Mouse (Mus musculus) kidney, embryonic 14.5 days (tissue): ENCODE measurements around the gene Popdc2. TPM values are rescaled to one million over a fixed set of nuclear protein-coding genes. Genes with fewer than 3 reads are reported as not detected.

Source experiments
- ATAC-seq: fragments of 200-750 bp; cut with Nextera tagmentation; 2 replicates; pipeline ENCODE4 v1.8.0; 2017; ENCODE audit warnings: moderate number of reproducible peaks, mild to moderate bottlenecking, moderate TSS enrichment, moderate library complexity; ENCODE audit not compliant: low FRiP score, low TSS enrichment
- H3K27ac ChIP-seq: fragments of 300-500 bp; sonication (generic); 2 replicates; pipeline ENCODE4 v1.5.1; 2014; ENCODE audit warnings: low read depth, mild to moderate bottlenecking, low read length, moderate library complexity, mixed read lengths
- H3K27me3 ChIP-seq: fragments of 300-500 bp; sonication (generic); 2 replicates; pipeline ENCODE4 v1.6.1; 2014; ENCODE audit warnings: mild to moderate bottlenecking, low read length; ENCODE audit not compliant: control insufficient read depth, insufficient read depth
- H3K36me3 ChIP-seq: fragments of 300-500 bp; sonication (generic); 2 replicates; pipeline ENCODE4 v1.6.1; 2014; ENCODE audit warnings: low read length, mixed read lengths; ENCODE audit not compliant: control insufficient read depth, insufficient read depth
- H3K4me1 ChIP-seq: fragments of 300-500 bp; sonication (generic); 2 replicates; pipeline ENCODE4 v1.6.1; 2014; ENCODE audit warnings: low read length, mixed read lengths; ENCODE audit not compliant: control insufficient read depth, insufficient read depth
- H3K4me2 ChIP-seq: fragments of 300-500 bp; sonication (generic); replicated peaks from 2 replicates; pipeline ENCODE4 v1.6.1; 2014; ENCODE audit warnings: low read depth, mild to moderate bottlenecking, low read length
- H3K4me3 ChIP-seq: fragments of 300-500 bp; sonication (generic); 2 replicates; pipeline ENCODE4 v1.5.1; 2014; ENCODE audit warnings: mild to moderate bottlenecking, low read length
- H3K9ac ChIP-seq: fragments of 300-500 bp; sonication (generic); 2 replicates; pipeline ENCODE4 v1.6.1; 2014; ENCODE audit warnings: low read depth, mild to moderate bottlenecking, low read length, moderate library complexity
- H3K9me3 ChIP-seq: fragments of 300-500 bp; sonication (generic); 2 replicates; pipeline ENCODE4 v1.6.1; 2016; ENCODE audit warnings: low read length; ENCODE audit not compliant: control insufficient read depth
- WGBS: fragments of 180-500 bp; shearing (Covaris S2); extraction: QIAGEN DNeasy Blood & Tissue Kit; methylation state at CpG from one replicate; pipeline ENCODE4 v1.1.7; 2014; 5-methylcytosine and 5-hydroxymethylcytosine counted together
- polyA plus RNA-seq: library from polyadenylated mRNA; unstranded; fragments of >200 nt; fragmentation: Nextera tagmentation; extraction: Ambion mirVana; gene quantifications from 2 replicates; pipeline ENCODE4 v1.2.1, GENCODE M21; 2014

Gene Popdc2
- polyA plus RNA-seq, 1 experiment from 2014 or later, result 0.35 TPM

DNA sequence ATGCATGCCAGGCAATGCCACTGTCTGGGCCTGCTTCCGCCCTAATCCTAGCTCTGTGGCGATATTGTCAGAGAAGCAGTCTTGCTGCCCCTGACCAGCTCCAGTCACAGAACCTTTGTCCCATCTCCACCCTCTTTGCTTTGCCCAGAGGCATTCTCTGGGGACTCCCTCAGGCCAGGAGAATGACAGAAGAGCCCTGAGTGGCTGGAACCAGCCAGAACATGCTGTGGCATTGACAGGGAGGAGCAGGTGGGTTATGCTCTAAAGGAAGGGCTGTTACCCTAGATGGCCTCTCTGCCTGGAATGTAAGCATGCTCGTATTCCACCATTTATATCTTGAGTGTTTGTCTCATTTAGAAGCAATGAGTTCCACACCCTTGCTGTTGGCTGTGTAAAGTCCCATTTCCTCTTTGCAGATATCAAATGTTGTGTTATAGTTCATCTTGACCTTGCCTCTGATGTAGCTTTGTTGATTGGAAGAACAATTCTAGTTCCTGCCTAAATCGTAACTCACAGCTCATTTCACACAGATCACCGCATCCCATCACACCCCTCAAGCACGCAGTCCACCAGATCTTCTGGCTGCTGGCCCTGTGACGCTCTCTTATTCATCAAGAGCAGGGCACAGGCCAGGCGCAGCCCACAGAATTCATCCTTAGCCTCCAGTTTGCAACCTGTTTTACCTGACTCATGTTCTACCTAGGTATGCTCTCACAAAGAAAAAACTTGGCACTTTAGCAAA, 8.8 kb downstream of the Popdc2 start:
- H3K9me3 ChIP-seq, result no peaks in the 10 kb centered on the region
- 67% methylated on average over 8 of the region's 8 CpGs for WGBS
- H3K4me1 ChIP-seq, result no peaks in the 10 kb centered on the region
- no peak overlapping the region for H3K9ac ChIP-seq
- H3K4me3 ChIP-seq, result no peak overlapping the region
- no peak for ATAC-seq
- H3K27ac ChIP-seq, result no peak overlapping the region
- H3K4me2 ChIP-seq, result no peak overlapping the region
- no peaks in the 10 kb centered on the region for H3K36me3 ChIP-seq
- no peaks in the 10 kb centered on the region for H3K27me3 ChIP-seq

DNA sequence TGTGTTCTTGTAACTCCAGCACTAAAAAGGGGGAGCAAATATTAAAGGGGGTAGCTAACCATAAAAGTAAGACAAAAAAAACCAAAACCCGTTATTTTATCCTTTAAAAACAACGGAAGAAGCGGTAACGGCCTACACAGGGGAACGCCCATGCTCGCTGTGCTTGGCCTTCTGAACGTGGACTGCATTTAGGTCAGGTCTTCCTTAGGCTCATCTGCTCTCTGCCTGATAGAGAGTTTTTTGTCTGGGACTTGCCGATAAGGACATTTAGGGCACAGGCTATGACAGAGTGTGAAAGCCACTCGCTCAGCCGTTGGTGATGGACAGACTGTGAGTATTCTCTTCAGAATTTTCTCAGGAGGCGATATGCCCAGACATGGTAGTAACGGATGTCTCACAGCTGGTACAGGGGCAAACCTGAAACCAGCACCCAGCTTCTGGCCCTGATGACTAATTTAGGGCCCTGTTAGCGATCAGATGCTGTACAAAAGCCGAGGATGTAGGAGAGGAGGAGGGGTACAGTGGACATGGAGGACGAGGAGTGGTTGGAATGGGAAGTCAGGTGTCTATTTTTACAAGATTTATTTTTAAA, 9.8 kb downstream of the Popdc2 start:
- WGBS, result 81% methylated on average over 15 of the region's 15 CpGs
- no peaks in the 10 kb centered on the region for H3K36me3 ChIP-seq
- no peak overlapping the region for H3K4me3 ChIP-seq
- H3K27ac ChIP-seq, result no peak overlapping the region
- no peaks in the 10 kb centered on the region for H3K4me1 ChIP-seq
- no peaks in the 10 kb centered on the region for H3K27me3 ChIP-seq
- no peak overlapping the region for H3K4me2 ChIP-seq
- no peak overlapping the region for H3K9ac ChIP-seq
- H3K9me3 ChIP-seq, result no peaks in the 10 kb centered on the region
- ATAC-seq, result no peak

DNA sequence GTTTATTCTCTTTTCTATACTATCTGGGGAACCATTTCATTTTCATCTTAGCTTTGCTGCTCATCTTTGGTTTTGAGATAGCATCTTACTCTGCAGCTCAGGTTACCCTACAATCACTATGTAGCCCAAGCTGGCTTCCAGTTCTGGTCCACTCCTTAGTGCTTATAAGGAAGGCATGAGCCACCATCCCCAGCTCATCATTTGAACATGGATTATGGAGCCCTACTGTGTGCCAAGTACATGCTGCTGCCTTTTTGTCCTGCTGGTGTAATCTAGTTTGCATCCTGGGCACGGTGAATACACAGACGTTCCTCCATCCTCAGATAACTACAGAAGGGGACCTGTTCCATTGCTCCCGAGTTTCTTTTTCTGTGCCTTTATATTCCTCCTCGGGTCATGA, 10.9 kb downstream of the Popdc2 start:
- 95% methylated on average over 4 of the region's 4 CpGs for WGBS
- H3K27ac ChIP-seq, result no peak overlapping the region
- ATAC-seq, result no peak
- no peaks in the 10 kb centered on the region for H3K36me3 ChIP-seq
- no peaks in the 10 kb centered on the region for H3K27me3 ChIP-seq
- H3K4me2 ChIP-seq, result no peak overlapping the region
- H3K9me3 ChIP-seq, result no peaks in the 10 kb centered on the region
- H3K9ac ChIP-seq, result no peak overlapping the region
- H3K4me1 ChIP-seq, result no peaks in the 10 kb centered on the region
- H3K4me3 ChIP-seq, result no peak overlapping the region

DNA sequence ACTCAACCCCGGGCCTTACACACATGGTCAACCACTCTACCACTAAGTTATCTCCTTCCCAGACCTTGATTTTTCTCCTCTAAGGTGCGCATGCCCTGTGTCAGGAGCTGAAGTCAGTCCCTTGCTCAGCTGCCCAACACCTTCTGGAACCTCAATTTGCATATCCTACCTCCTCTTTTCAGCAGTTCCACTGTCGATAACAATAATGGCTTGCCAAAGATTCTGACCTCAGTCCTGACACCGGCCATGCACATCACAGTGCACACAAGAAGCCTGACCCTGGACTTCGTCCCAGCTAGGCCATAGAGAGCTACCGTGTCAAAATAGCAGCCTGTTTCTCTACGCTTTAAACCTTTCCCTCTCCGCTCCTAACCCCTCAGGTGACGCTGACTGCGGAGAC, 11.4 kb downstream of the Popdc2 start:
- no peak for ATAC-seq
- Histone ChIP-seq H3K4me3 (no peak overlapping the region), H3K4me1 (no peaks in the 10 kb centered on the region), H3K4me2 (no peak overlapping the region), H3K36me3 (no peaks in the 10 kb centered on the region), H3K9ac (no peak overlapping the region), H3K27ac (no peak overlapping the region), H3K27me3 (no peaks in the 10 kb centered on the region), H3K9me3 (no peaks in the 10 kb centered on the region)
- WGBS, result 83% methylated on average over 10 of the region's 10 CpGs

DNA sequence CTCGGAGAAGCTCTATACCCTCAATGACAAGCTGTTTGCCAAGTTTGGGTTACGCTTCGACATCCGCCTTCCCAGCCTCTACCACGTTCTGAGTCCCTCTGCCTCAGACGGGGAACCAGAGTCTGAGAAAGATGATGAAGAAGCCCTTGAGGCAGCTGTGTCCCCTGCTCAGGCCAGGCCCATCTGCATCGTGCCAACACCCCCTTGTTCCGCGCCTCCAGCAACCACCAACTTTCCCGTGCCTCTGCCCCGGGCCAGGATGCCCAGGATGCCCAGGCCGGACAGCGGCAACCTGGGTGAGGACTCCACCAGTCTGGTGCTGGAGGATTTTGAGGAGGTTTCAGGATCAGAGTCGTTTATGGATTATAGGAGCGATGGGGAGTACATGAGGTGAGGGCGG, 11.9 kb downstream of the Popdc2 start:
- no peak overlapping the region for H3K27ac ChIP-seq
- 93% methylated on average over 16 of the region's 16 CpGs for WGBS
- H3K9ac ChIP-seq, result no peak overlapping the region
- no peak overlapping the region for H3K4me2 ChIP-seq
- no peaks in the 10 kb centered on the region for H3K9me3 ChIP-seq
- no peaks in the 10 kb centered on the region for H3K4me1 ChIP-seq
- H3K4me3 ChIP-seq, result no peak overlapping the region
- no peak for ATAC-seq
- no peaks in the 10 kb centered on the region for H3K27me3 ChIP-seq
- no peaks in the 10 kb centered on the region for H3K36me3 ChIP-seq

DNA sequence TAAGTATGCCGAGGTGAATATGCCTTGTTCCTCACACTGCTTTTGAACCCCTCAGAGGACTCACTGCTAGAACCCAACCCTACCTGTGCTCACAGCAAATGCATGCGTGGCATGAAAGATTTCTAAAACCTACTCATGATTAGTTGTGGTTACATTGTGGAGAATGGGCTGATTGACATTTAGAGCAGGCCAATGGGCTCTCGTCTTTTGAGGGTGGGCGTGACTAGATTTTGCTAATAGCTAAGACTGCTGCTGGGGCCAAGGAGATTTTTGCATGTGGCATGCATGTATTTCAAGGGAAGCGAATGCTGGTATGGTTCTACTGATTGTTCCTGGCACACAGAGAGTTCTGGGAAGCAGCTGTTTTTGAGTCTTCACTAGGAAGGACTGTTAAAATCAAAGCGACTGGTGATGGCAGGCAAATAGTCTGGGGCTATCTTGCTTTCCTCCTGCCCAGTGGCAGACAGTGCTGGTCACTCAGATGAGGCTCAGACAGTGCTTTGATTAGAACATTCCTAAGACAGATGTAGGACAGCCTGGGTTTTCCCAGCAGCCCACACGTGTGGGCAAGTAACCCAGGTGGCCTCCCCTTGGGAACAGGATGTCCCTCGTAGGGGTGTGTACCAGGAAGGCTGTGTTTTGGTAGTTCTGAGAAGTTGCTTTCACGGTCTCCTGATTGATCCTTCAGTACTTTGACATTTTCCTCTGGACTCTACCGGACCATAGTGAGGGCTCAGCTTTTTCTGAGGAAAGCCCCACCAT, 12.6 kb downstream of the Popdc2 start:
- no peak overlapping the region for H3K4me2 ChIP-seq
- H3K9me3 ChIP-seq, result no peaks in the 10 kb centered on the region
- H3K4me1 ChIP-seq, result no peaks in the 10 kb centered on the region
- 79% methylated on average over 10 of the region's 10 CpGs for WGBS
- no peak overlapping the region for H3K9ac ChIP-seq
- H3K27me3 ChIP-seq, result no peaks in the 10 kb centered on the region
- no peak for ATAC-seq
- no peak overlapping the region for H3K4me3 ChIP-seq
- H3K36me3 ChIP-seq, result no peaks in the 10 kb centered on the region
- no peak overlapping the region for H3K27ac ChIP-seq

DNA sequence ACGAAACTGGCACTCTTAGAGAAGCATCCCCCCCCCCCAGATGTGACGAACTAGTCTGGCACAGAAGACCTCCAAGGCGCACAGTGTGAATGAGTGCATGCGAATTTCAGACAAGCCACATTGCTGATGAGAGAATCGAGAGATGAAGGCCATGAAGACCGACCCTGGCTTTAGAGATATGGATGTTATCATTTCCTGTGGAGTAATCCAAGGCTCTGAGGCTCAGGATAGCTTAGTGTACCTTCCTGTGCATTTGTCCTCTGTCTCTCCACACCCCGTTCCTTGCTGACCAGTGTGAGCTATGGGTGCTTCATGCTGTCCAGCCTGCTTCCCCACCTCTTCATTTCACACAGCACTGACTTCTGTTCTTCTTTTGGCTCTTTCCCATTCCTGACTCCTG, 13.2 kb downstream of the Popdc2 start:
- no peak overlapping the region for H3K9ac ChIP-seq
- no peak for ATAC-seq
- WGBS, result 80% methylated on average over 7 of the region's 7 CpGs
- no peak overlapping the region for H3K4me2 ChIP-seq
- H3K9me3 ChIP-seq, result no peaks in the 10 kb centered on the region
- H3K4me1 ChIP-seq, result no peaks in the 10 kb centered on the region
- no peaks in the 10 kb centered on the region for H3K36me3 ChIP-seq
- no peak overlapping the region for H3K4me3 ChIP-seq
- no peaks in the 10 kb centered on the region for H3K27me3 ChIP-seq
- H3K27ac ChIP-seq, result no peak overlapping the region

DNA sequence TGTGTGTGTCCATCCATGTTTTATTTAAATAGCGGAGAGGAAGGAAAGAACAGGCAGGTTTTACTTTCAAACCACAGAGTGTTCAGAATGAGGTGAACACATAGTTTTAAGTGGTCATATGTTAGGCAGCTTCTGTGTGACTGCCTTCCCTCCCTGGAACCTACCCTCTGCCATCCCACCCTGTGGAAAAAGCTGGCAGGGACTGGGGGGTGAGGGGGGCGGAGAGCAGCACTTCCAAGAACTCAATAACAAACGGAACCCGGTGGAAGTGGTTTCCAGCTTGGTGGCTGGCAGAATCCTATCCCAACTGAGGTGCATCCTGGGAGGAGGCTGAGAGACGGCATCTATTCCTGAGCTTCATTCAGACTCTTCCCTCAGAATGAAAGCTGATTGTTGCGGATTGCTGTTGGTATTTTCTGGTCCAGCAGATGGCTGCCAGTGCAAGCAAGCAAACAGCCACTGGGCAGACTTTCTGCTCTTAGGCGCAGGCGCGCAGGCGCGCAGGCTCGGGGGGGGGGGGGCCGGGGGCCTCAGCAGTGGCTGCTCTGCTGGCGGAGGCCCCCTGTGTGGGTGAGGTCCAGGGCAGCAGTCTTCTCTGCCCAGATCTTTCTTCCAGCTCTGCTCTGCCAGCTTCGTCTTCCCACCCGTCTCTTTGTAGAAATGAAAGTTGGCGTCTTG, 14.3 kb downstream of the Popdc2 start:
- H3K36me3 ChIP-seq, result no peaks in the 10 kb centered on the region
- ATAC-seq, result peak; percentile 76
- no peaks in the 10 kb centered on the region for H3K4me1 ChIP-seq

More for the DNA sequence above, 14.3 kb downstream of the Popdc2 start:
- WGBS, result 43% methylated on average over 16 of the region's 17 CpGs
- peak overlapping the region; percentile 42 for H3K4me2 ChIP-seq
- H3K27ac ChIP-seq, result no peak overlapping the region
- H3K27me3 ChIP-seq, result no peaks in the 10 kb centered on the region
- peak overlapping the region; percentile 22 for H3K4me3 ChIP-seq
- peak overlapping the region; percentile 49 for H3K9ac ChIP-seq
- no peaks in the 10 kb centered on the region for H3K9me3 ChIP-seq
